Mouse (Mus musculus) midbrain, embryonic 13.5 days (tissue): ENCODE measurements at regions not wholly inside any gene's neighbourhood (a gene's known extent, or its start where the extent isn't known, plus 50 kb on each side); places are given as distances from the start of the nearest gene placed in this dataset.

Source experiments
- ATAC-seq: fragments of 200-750 bp; cut with Nextera tagmentation; 2 replicates; pipeline ENCODE4 v1.8.0; 2017; ENCODE audit warnings: mild to moderate bottlenecking, moderate TSS enrichment, moderate library complexity
- H3K27ac ChIP-seq: fragments of 300-500 bp; sonication (generic); 2 replicates; pipeline ENCODE4 v1.5.1; 2015; ENCODE audit warnings: inconsistent platforms, mild to moderate bottlenecking, moderate library complexity
- H3K27me3 ChIP-seq: fragments of 300-500 bp; sonication (generic); 2 replicates; pipeline ENCODE4 v1.6.1; 2015; ENCODE audit warnings: mild to moderate bottlenecking, inconsistent platforms
- H3K36me3 ChIP-seq: fragments of 300-500 bp; sonication (generic); 2 replicates; pipeline ENCODE4 v1.6.1; 2015; ENCODE audit warnings: mild to moderate bottlenecking, inconsistent platforms
- H3K4me1 ChIP-seq: fragments of 300-500 bp; sonication (generic); replicated peaks from 2 replicates; pipeline ENCODE4 v1.6.1; 2015; ENCODE audit warnings: inconsistent platforms
- H3K4me2 ChIP-seq: fragments of 300-500 bp; sonication (generic); replicated peaks from 2 replicates; pipeline ENCODE4 v1.6.1; 2015; ENCODE audit warnings: moderate library complexity, mild to moderate bottlenecking, inconsistent platforms
- H3K4me3 ChIP-seq: fragments of 300-500 bp; sonication (generic); replicated peaks from 2 replicates; pipeline ENCODE4 v1.5.1; 2015; ENCODE audit warnings: mild to moderate bottlenecking, inconsistent platforms
- H3K9ac ChIP-seq: fragments of 300-500 bp; sonication (generic); replicated peaks from 2 replicates; pipeline ENCODE4 v1.6.1; 2015; ENCODE audit warnings: mild to moderate bottlenecking, inconsistent platforms
- H3K9me3 ChIP-seq: fragments of 300-500 bp; sonication (generic); 2 replicates; pipeline ENCODE4 v1.6.1; 2016; ENCODE audit warnings: mild to moderate bottlenecking, inconsistent platforms
- WGBS: fragments of 180-500 bp; shearing (Covaris S2); methylation state at CpG from one replicate; pipeline ENCODE4 v1.1.7; 2015; 5-methylcytosine and 5-hydroxymethylcytosine counted together

DNA sequence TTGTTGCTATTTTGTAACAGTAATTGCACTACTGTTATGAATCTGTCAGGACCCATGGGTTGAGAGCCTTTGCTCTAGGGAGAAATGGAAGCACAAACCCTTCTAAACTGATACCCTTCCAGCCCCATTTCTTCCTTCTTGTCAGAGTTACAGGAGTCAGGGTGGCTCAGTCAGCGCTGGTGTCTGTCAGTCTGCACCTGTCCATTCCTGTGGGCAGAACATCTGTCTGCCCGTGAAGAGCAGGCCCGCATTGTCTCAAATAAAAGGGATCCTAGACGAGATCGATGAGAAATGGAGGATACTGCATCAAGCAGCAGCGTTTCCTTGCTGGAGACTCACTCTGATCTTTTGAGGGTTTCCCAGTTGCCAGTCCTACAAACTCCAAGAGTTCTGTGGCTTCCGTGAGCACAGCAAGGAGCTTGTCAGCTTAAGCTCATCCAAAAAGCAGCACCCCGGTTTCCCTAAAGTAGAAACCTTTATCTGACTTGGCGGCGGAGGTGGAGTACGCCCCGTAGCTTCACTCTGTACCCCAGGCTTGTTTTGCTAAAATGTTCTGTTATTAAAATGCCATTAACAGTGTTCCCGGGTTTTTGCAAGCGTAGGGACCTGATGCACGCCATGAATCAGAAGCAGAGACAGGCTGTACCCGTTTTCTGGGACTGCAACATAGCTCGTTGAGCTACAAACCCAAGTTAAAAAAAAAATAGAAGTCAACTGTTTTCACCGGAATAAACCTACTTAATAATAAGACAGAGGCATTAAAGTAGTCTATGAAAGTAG, 95.6 kb upstream of the Map1b start:
- Histone ChIP-seq H3K4me1 (peaks cover 29% of the 10 kb centered on the region), H3K27me3 (no peaks in the 10 kb centered on the region), H3K9me3 (no peaks in the 10 kb centered on the region), H3K9ac (no peak overlapping the region), H3K27ac (no peak overlapping the region), H3K4me2 (no peak overlapping the region), H3K36me3 (no peaks in the 10 kb centered on the region), H3K4me3 (no peak overlapping the region)
- 71% methylated on average over 18 of the region's 18 CpGs for WGBS
- no peak for ATAC-seq

DNA sequence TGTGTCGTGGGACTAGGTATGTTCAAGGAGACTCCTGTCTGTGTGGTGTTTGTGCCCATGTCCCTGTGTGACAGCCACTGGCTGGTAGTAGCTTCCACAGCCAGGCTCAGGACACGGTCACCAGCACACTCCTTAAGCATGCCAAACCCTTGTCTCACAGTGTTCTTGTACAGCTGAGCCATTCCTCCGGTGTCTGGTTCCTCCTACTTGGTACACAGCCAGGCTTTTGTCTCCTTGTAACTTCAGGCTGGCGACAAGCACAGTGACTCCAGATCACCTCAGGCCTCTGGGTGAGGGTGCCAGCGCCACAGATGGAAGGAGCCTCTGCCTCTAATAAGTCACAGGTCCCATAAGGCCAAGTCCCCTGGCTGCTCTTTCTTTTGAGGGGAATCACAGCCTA, 94.2 kb upstream of the Map1b start:
- Histone ChIP-seq H3K27ac (no peak overlapping the region), H3K9ac (no peak overlapping the region), H3K27me3 (no peaks in the 10 kb centered on the region), H3K4me2 (no peak overlapping the region), H3K9me3 (no peaks in the 10 kb centered on the region), H3K36me3 (no peaks in the 10 kb centered on the region), H3K4me1 (peaks cover 29% of the 10 kb centered on the region), H3K4me3 (no peak overlapping the region)
- WGBS: 72% methylated on average over 5 of the region's 5 CpGs
- ATAC-seq: no peak

DNA sequence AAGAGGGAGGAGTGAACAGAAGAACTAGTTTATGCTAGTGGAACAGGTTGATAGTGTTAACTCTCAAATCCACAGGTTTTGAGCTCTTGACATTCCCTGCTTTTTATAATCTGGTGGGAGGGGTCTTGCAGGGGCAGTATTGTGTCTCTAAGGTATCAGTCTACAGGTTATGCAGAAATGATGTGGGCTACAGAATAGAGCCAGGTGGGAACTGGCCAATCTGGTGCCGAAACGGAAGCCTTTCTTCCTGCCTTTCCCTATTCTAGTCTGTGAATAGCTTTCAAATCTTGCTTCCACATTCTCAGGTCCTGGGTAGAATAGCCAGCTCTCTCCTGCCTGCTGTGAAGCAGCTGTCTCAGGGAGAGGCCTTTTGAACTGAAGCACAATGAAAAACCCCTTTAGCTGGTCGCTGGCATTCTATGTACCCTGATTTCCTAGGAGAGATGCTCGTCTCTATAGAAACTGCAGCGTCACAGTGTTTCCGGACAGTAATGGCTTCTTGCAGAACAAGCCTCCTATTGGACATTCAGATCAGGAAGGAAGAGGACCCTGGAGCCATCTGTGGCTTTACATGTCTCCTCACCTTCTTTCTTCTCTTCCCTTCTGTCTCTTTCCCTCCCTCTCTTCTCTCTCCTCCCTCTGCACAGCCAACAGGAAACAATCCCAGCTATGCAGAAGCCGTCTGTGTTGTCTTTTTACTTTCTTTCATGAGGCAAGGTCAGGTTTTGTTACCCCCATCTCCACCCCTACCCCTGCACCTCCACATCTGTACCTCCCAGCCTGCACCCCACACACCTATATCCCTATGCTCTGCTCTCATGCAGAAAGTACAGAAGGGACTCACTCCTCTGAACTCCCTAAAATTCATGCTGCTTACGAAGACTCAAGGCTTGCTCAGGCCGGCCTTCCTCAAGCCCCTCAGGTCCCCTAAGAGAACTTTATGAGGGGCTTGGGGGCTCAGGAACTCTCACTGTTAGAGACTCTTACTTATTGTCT, 93.1 kb upstream of the Map1b start:
- peak overlapping the region; percentile 25 for H3K4me2 ChIP-seq
- peak overlapping the region; percentile 77 for H3K27ac ChIP-seq

GRCm38 (mm10) chr13:99608591-99608990, 92.3 kb upstream of the Map1b start:
- no peak overlapping the region for H3K9ac ChIP-seq
- H3K4me3 ChIP-seq: no peak overlapping the region
- 42% methylated on average over 5 of the region's 5 CpGs for WGBS
- no peaks in the 10 kb centered on the region for H3K27me3 ChIP-seq
- no peak overlapping the region for H3K4me2 ChIP-seq
- no peak for ATAC-seq
- peaks cover 29% of the 10 kb centered on the region for H3K4me1 ChIP-seq
- peaks cover 3% of the 10 kb centered on the region for H3K9me3 ChIP-seq
- peak overlapping the region; percentile 77; the same call in 1 of the 2 replicates for H3K27ac ChIP-seq
- no peaks in the 10 kb centered on the region for H3K36me3 ChIP-seq

More for the DNA sequence above, 93.1 kb upstream of the Map1b start:
- 17% methylated on average over 9 of the region's 9 CpGs for WGBS
- H3K9ac ChIP-seq: no peak overlapping the region
- H3K27me3 ChIP-seq: no peaks in the 10 kb centered on the region
- H3K9me3 ChIP-seq: no peaks in the 10 kb centered on the region
- H3K4me3 ChIP-seq: no peak overlapping the region
- H3K4me1 ChIP-seq: peaks cover 29% of the 10 kb centered on the region
- peak; percentile 89 for ATAC-seq
- no peaks in the 10 kb centered on the region for H3K36me3 ChIP-seq

GRCm38 (mm10) chr13:99607208-99607607, 90.9 kb upstream of the Map1b start:
- Histone ChIP-seq H3K9ac (no peak overlapping the region), H3K27me3 (no peaks in the 10 kb centered on the region), H3K27ac (no peak overlapping the region), H3K9me3 (peaks cover 6% of the 10 kb centered on the region), H3K4me2 (no peak overlapping the region), H3K36me3 (no peaks in the 10 kb centered on the region), H3K4me1 (peaks cover 29% of the 10 kb centered on the region), H3K4me3 (no peak overlapping the region)
- ATAC-seq: no peak
- 87% methylated on average over 6 of the region's 6 CpGs for WGBS

- Histone ChIP-seq H3K4me1 (peaks cover 29% of the 10 kb centered on the region), H3K27me3 (no peaks in the 10 kb centered on the region), H3K4me3 (no peak overlapping the region), H3K27ac (no peak overlapping the region), H3K9me3 (peaks cover 6% of the 10 kb centered on the region), H3K4me2 (no peak overlapping the region), H3K36me3 (no peaks in the 10 kb centered on the region), H3K9ac (no peak overlapping the region)
- 81% methylated on average over 1 of the region's 1 CpGs for WGBS
- ATAC-seq: no peak
These were observed 90.3 kb upstream of the Map1b start for GRCm38 (mm10) chr13:99606606-99606990.

DNA sequence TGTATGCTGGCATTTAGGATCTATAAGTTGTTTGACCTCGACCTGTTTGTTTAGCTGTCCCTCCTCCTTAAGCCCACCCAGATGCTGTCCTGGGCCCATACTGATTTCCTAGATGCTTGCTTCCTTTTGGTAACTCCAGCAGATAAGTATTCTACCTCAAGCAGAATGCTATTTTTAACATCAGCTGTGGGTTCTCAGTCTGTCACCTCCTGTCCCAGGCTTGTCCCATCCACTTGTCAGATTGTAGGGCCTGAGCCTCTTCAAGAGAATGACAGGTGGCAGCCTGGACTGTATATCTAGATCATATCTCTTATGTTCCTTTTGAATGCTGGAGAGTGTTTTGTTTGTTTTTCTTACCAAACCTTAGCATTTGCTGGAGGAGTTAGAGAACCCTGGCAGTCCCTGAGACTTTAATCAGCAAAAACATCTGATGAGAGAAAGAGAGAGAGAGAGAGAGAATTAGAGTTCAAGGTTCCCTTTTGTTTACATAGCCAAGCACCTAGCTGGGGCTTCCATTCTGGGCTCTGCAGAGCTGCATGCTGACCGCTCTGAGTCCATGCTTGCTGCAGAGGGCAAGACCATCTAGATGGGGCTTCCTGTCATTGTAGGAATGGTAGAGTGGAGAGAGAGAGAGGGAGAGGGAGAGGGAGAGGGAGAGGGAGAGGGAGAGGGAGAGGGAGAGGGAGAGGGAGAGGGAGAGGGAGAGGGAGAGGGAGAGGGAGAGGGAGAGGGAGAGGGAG, 89.7 kb upstream of the Map1b start:
- Histone ChIP-seq H3K4me1 (peaks cover 29% of the 10 kb centered on the region), H3K4me3 (no peak overlapping the region), H3K36me3 (no peaks in the 10 kb centered on the region), H3K9ac (no peak overlapping the region), H3K27me3 (no peaks in the 10 kb centered on the region), H3K27ac (no peak overlapping the region), H3K9me3 (peaks cover 6% of the 10 kb centered on the region), H3K4me2 (no peak overlapping the region)
- WGBS: 75% methylated on average over 2 of the region's 2 CpGs
- ATAC-seq: no peak

DNA sequence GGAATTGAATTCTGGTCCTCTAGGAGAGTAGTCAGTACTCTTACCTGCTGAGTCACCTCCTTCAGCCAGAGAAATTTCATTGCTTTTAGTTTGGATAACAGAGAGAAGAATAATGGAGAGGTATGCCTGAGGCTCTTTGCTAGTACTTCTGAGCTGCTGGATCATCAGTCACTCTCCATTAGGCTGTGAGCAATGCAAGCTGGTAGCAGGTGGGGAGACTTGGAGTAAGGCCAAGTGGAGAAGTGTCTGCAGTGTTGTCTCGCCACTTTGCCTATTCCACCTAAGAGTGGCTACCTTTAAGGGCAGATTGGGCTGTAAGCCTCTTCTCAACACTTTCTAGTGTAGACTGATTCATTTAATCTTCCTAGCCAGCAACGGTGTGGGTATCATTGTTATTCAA, 81.6 kb upstream of the Map1b start:
- H3K9me3 ChIP-seq: no peaks in the 10 kb centered on the region
- H3K9ac ChIP-seq: no peak overlapping the region
- no peak for ATAC-seq
- H3K36me3 ChIP-seq: no peaks in the 10 kb centered on the region
- H3K4me3 ChIP-seq: no peak overlapping the region
- H3K27me3 ChIP-seq: no peaks in the 10 kb centered on the region
- WGBS: 86% methylated on average over 2 of the region's 2 CpGs
- no peak overlapping the region for H3K27ac ChIP-seq
- H3K4me2 ChIP-seq: no peak overlapping the region
- H3K4me1 ChIP-seq: peaks cover 19% of the 10 kb centered on the region

DNA sequence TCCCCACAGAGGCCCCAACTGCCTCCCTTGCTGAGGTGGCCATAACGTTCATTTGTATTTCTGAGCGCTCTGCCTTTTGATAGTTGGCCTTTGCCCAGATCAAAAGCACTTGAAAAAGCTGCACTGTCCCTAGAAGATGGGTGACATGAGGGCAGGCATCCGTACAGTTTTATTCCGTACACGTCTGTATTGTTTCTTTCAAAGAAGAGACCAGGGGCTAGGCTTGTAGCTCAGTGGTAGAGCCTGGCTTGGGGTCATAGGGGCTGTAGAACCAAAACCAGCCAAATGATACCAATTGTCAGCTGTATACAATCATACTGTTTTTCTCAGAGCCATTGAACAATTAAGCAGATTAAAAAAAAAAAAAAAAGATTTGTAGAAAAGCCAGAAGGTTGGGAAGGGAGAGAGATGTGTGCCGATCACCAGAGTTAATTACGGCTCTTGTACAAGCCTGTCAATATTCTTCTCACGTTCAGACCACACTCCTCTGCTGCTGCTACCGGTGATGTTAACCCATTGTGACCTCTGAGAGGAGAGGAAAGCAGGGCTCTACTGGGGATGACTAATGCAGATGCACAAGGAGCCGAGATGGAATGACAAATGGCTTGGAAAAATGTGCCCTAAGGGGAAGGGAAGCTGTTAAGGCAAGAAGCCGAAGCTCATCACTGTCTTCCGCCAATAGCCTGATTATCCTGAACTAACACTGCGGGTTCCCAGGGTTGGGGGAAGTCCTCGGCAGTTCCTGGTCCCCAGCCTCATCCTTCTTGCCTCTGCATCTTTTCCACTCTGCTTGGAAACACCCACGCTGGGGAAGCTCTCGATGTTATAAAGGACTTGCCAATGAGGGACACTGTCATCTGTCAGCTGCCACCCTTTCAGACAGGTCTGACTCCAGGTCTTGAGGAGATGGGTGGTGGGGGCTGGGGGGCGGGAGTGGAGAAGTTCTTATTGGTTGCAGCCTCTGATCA, 77.8 kb upstream of the Map1b start:
- Histone ChIP-seq H3K27ac (peak overlapping the region; percentile 82), H3K4me1 (peaks cover 24% of the 10 kb centered on the region), H3K9ac (no peak overlapping the region), H3K4me2 (peak overlapping the region; percentile 37), H3K9me3 (no peaks in the 10 kb centered on the region), H3K4me3 (0 out of 2 replicates have a peak overlapping the region, but pooled peaks have one; percentile 11), H3K36me3 (no peaks in the 10 kb centered on the region), H3K27me3 (no peaks in the 10 kb centered on the region)
- WGBS: 23% methylated on average over 17 of the region's 17 CpGs
- peak; percentile 85 for ATAC-seq

DNA sequence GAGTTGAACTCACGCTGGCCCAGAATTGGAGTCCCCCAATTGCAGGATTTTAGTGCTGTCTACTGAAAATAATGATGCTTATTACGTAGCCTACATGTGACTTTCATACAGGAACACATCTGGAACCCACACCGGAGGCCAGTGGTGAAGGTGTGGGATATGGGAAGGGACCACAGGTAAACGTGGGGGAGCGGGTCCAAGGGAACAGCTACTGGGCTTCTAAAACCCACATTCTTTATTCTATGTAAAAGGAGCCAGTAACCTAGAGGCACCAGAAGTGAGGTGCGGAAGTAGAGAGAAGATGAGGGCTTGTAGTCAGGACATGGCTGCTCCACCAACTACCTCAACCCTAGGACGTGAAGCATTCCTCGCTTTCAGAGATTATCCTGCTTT, 76.9 kb upstream of the Map1b start:
- H3K4me3 ChIP-seq: no peak overlapping the region
- WGBS: 45% methylated on average over 8 of the region's 8 CpGs
- ATAC-seq: peak; percentile 8
- peak overlapping the region; percentile 82 for H3K27ac ChIP-seq
- peak overlapping the region; percentile 37; the same call in 1 of the 2 replicates for H3K4me2 ChIP-seq
- H3K27me3 ChIP-seq: no peaks in the 10 kb centered on the region
- H3K9me3 ChIP-seq: no peaks in the 10 kb centered on the region
- H3K36me3 ChIP-seq: no peaks in the 10 kb centered on the region
- peaks cover 24% of the 10 kb centered on the region for H3K4me1 ChIP-seq
- no peak overlapping the region for H3K9ac ChIP-seq
